Mouse (Mus musculus) heart, embryonic 14.5 days (tissue): ENCODE measurements around the gene Itih5. TPM values are rescaled to one million over a fixed set of nuclear protein-coding genes. Genes with fewer than 3 reads are reported as not detected.
A peak's percentile ranks its signal among the peaks of the same experiment; 100 is the strongest.

Source experiments
- ATAC-seq: fragments of 200-750 bp; cut with Nextera tagmentation; 2 replicates; pipeline ENCODE4 v1.8.0; 2017; ENCODE audit warnings: low read depth, moderate TSS enrichment; ENCODE audit not compliant: insufficient number of reproducible peaks, insufficient read depth, low FRiP score
- H3K27ac ChIP-seq, 2 experiments: fragments of 200-500 bp in 1 of 2; fragments of 300-500 bp in 1 of 2; sonication (generic) in 1 of 2; replicated peaks in 1 of 2; 2 replicates each; pipeline ENCODE4 v1.5.1; 2012 to 2014; ENCODE audit warnings: low read depth in 2 of 2, low read length in 2 of 2, control low read depth in 1 of 2, mild to moderate bottlenecking in 1 of 2, mixed read lengths in 1 of 2; ENCODE audit not compliant: control insufficient read depth in 1 of 2, insufficient read depth in 1 of 2
- H3K27me3 ChIP-seq: fragments of 300-500 bp; sonication (generic); 2 replicates; pipeline ENCODE4 v1.6.1; 2014; ENCODE audit warnings: mild to moderate bottlenecking, low read length, control low read depth; ENCODE audit not compliant: control insufficient read depth, insufficient read depth
- H3K36me3 ChIP-seq: fragments of 300-500 bp; sonication (generic); 2 replicates; pipeline ENCODE4 v1.6.1; 2014; ENCODE audit warnings: mild to moderate bottlenecking, control low read depth, low read length, mixed read lengths; ENCODE audit not compliant: control insufficient read depth, insufficient read depth
- H3K4me1 ChIP-seq, 2 experiments: fragments of 200-500 bp in 1 of 2; fragments of 300-500 bp in 1 of 2; sonication (generic) in 1 of 2; 2 replicates each; pipeline ENCODE4 v1.6.1; 2012 to 2014; ENCODE audit warnings: low read length in 2 of 2, control low read depth in 1 of 2, mixed read lengths in 1 of 2; ENCODE audit not compliant: control insufficient read depth in 2 of 2, insufficient read depth in 2 of 2
- H3K4me2 ChIP-seq: fragments of 300-500 bp; sonication (generic); 2 replicates; pipeline ENCODE4 v1.6.1; 2014; ENCODE audit warnings: mild to moderate bottlenecking, low read length
- H3K4me3 ChIP-seq, 2 experiments: fragments of 200-500 bp in 1 of 2; fragments of 300-500 bp in 1 of 2; sonication (generic) in 1 of 2; 2 replicates each; pipeline ENCODE4 v1.5.1; 2012 to 2014; ENCODE audit warnings: low read length in 2 of 2, mild to moderate bottlenecking in 2 of 2, control low read depth in 1 of 2, low read depth in 1 of 2, moderate library complexity in 1 of 2; ENCODE audit not compliant: control insufficient read depth in 1 of 2, insufficient read depth in 1 of 2
- H3K9ac ChIP-seq: fragments of 300-500 bp; sonication (generic); 2 replicates; pipeline ENCODE4 v1.6.1; 2014; ENCODE audit warnings: mild to moderate bottlenecking, low read length
- H3K9me3 ChIP-seq: fragments of 300-500 bp; sonication (generic); 2 replicates; pipeline ENCODE4 v1.6.1; 2016; ENCODE audit warnings: low read length, control low read depth; ENCODE audit not compliant: control insufficient read depth
- WGBS: fragments of 180-500 bp; shearing (Covaris S2); extraction: QIAGEN DNeasy Blood & Tissue Kit; methylation state at CpG from one replicate; pipeline ENCODE4 v1.1.7; 2014; 5-methylcytosine and 5-hydroxymethylcytosine counted together
- polyA plus RNA-seq: library from polyadenylated mRNA; unstranded; fragments of >200 nt; fragmentation: Nextera tagmentation; extraction: Ambion mirVana; gene quantifications from 2 replicates; pipeline ENCODE4 v1.2.1, GENCODE M21; 2014

Itih5 gene
- polyA plus RNA-seq, result 5.8 and 6.1 TPM in 2 replicates

DNA sequence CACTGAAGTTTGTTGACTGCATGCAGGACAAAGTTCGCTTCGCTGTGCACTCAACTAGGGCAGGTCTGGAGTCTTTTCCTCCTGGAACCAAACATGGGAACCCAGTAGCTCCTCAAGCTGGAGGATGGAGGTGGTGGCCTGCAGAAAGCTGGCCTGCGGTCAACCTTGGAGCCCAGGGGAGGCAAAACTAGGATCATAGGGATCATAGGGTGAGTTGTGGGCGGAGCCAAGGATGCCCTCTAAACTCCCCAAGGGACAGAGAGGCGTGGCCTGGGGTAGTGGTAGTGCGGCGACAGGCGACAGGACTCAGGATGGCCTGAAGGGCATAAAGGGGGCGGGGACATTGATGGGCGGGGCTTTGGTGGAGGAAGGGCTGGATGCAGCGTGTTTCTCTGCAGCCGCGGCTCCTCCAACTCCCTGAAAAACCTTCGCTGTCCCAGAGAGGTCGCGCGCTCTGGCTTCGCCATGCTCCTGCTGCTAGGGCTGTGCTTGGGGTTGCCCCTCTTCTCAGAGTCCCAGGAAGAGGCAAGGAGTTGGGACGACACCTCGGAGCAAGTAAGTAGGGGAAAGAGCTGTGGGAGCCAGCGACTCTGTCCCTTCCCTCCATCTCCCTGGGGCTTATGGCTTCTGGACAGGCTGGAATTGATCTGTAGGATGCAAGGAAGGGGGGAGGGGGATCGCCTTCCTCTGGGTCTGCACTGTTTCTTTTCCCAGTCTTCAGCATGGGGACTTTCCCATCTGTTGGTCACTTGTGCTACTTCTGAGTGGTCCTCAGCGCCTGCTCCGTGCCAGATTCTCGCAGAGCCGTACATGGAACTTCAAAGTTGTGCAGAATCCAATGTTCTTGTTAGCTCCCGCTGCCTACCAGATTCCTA, at the start of gene Itih5:
Itih5 (plus strand) TSS at position 371 of the 875 bp plus-strand sequence.
- no peaks in the 10 kb centered on the region for H3K27me3 ChIP-seq
- H3K9me3 ChIP-seq, result no peaks in the 10 kb centered on the region
- peaks cover 0 to 9% of the 10 kb centered on the region in 2 experiments; a peak in 2 of 4 replicates for H3K4me1 ChIP-seq
- H3K9ac ChIP-seq, result peak within 1 kb of the TSS; percentile 60
- 0 out of 2 replicates have a peak, but pooled peaks have one; percentile 35 for ATAC-seq
- peak within 1 kb of the TSS; percentile 97 for H3K4me2 ChIP-seq
- H3K4me3 ChIP-seq, result peak within 1 kb of the TSS; percentile 50 to 54
- 5% methylated on average over 27 of the region's 27 CpGs for WGBS
- H3K27ac ChIP-seq, result no peak within 1 kb of the TSS
- no peaks in the 10 kb centered on the region for H3K36me3 ChIP-seq

DNA sequence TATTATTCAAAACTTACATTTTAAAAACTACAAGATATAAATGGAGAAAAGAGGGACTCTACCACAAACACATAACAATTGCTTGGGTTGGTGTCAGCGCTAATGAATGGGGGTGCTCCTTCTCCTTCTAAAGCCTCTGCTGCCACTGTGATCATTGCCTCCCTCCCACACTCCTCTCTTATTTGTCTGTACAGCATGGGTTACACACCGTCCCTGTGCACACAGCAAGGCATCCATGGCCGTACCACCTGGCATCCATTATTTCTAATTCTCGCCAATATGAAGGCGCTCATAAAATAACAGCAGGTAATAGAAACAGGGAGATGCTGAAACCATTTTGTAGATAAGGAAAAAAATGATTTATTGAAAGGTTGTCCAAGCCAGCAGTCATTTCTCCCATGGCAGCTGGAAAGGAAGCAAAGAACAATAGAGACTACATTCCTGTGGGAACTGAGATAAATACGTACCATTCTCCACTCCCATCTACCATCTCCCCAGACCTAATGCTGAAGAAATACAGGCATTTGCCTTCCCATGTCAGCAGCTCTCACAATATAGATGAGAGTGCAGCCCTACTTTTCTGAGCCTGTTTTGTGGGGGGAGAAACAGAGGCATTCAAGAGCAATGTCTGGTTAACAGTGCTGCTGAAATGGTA, 44.7 kb upstream of the Itih5 start:
- no peak overlapping the region for H3K27ac ChIP-seq
- H3K9ac ChIP-seq, result no peak overlapping the region
- 68% methylated on average over 6 of the region's 6 CpGs for WGBS
- H3K4me2 ChIP-seq, result no peak overlapping the region
- no peaks in the 10 kb centered on the region for H3K9me3 ChIP-seq
- H3K27me3 ChIP-seq, result no peaks in the 10 kb centered on the region
- H3K36me3 ChIP-seq, result no peaks in the 10 kb centered on the region
- no peak for ATAC-seq
- no peaks in the 10 kb centered on the region for H3K4me1 ChIP-seq
- no peak overlapping the region for H3K4me3 ChIP-seq

DNA sequence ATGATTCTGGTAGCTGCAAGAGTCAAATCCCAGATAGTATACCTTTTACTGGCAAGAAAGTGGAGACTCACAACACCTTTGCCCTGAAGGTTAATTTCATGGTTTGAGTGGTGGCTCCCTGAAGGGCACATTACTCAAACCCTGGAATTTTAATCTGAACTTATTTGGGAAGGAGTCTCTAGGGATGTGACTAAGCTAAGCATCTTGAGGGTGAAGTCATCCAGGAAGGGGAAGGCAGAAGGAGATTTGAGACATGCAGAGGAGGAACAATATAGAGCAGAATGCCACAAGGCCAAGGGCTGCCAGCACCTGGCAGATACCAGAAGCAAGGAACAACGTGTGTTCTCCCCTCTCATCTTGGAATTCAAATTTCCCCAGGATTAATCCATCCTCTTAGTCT, 34.6 kb upstream of the Itih5 start:
- WGBS, result 47% methylated on average over 1 of the region's 1 CpGs
- no peaks in the 10 kb centered on the region for H3K4me1 ChIP-seq
- H3K9me3 ChIP-seq, result no peaks in the 10 kb centered on the region
- H3K36me3 ChIP-seq, result no peaks in the 10 kb centered on the region
- H3K4me2 ChIP-seq, result no peak overlapping the region
- no peak overlapping the region for H3K9ac ChIP-seq
- no peak overlapping the region for H3K27ac ChIP-seq
- no peak overlapping the region for H3K4me3 ChIP-seq
- no peak for ATAC-seq
- no peaks in the 10 kb centered on the region for H3K27me3 ChIP-seq

DNA sequence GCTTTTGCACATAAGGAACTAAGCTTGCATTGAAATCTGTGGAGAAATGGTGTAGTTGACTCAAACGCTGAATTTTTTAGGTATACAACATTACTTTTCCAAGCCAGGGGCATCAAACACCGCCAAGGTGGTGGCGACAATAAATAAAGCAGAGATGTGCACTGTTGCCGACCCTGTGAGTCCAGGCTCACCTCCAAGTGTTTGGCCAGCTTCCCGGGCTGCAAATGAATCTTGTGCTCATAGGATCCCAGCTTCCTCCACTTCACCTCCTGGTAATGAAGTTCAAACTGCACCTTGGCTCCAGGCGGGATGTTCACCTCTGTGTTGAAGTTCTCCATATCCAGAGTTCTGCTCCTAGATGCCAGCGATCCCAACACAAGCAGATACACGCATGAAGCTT, 34.1 kb upstream of the Itih5 start:
- Histone ChIP-seq H3K4me3 (no peak overlapping the region), H3K9ac (no peak overlapping the region), H3K27me3 (no peaks in the 10 kb centered on the region), H3K4me2 (no peak overlapping the region), H3K4me1 (no peaks in the 10 kb centered on the region), H3K36me3 (no peaks in the 10 kb centered on the region), H3K27ac (no peak overlapping the region), H3K9me3 (no peaks in the 10 kb centered on the region)
- no peak for ATAC-seq
- WGBS, result 76% methylated on average over 8 of the region's 8 CpGs

DNA sequence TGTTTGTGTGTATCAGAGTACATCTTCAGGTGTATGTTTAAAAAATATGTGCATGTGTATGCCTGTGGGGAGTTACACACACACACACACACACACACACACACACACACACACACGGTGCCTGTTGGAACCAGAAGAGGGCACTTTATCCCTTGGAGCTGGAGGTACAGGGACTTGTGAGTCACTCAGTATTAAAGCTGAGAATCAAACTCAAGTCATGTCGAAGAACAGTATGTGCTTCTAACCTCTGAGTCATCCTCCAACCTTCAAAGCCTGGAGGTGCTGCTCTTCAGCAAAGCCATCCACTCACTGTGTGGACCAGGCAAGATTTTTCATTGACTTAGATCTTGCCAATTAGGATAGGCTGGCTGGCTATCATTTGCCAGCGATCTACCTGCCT, 31.5 kb upstream of the Itih5 start:
- Histone ChIP-seq H3K36me3 (no peaks in the 10 kb centered on the region), H3K4me3 (no peak overlapping the region), H3K27ac (no peak overlapping the region), H3K4me2 (no peak overlapping the region), H3K27me3 (no peaks in the 10 kb centered on the region), H3K4me1 (no peaks in the 10 kb centered on the region), H3K9ac (no peak overlapping the region), H3K9me3 (no peaks in the 10 kb centered on the region)
- 49% methylated on average over 3 of the region's 3 CpGs for WGBS
- ATAC-seq, result no peak

DNA sequence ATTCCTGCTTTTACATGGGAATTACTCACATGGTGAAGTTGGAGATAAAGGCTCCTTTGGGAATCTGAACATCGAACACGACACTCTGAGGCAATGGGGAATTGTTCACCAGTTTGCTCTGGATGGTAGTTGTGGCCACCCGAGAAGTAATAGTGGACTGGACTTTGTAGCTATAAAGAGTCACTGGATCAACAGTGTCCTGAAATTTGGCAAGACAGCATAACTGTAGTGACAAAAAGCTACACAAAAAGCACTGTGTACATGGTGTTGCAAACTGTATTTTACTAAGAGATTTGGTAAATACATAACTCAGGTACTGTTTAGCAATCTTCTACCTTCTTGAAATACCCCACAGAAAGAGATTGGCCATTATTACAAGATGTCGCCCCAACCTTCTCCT, 27.2 kb upstream of the Itih5 start:
- Histone ChIP-seq H3K27ac (no peak overlapping the region), H3K9ac (no peak overlapping the region), H3K4me2 (no peak overlapping the region), H3K36me3 (no peaks in the 10 kb centered on the region), H3K4me1 (no peaks in the 10 kb centered on the region), H3K27me3 (no peaks in the 10 kb centered on the region), H3K4me3 (no peak overlapping the region), H3K9me3 (no peaks in the 10 kb centered on the region)
- 80% methylated on average over 4 of the region's 4 CpGs for WGBS
- ATAC-seq, result no peak

DNA sequence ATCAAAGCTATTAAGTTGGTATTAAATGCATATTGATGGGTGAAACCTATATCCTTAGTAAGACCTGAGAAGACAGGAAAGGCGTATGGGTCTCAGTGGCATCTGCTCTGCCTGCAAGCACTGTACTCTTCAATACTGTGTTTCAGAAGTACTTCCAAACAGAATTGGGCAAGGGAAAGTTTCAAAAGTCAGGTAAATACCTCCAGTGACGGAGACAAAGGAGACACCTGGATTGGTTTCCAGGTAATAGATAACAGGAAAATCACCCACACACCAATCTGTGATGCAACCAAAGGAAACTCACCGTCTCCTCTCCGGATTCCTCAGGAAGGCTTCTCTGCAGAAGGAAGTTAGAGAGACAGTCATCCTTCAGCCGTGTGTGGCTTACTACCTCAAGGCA, 25.9 kb upstream of the Itih5 start:
- H3K36me3 ChIP-seq, result no peaks in the 10 kb centered on the region
- ATAC-seq, result no peak
- no peak overlapping the region for H3K4me2 ChIP-seq
- H3K27ac ChIP-seq, result no peak overlapping the region
- H3K27me3 ChIP-seq, result no peaks in the 10 kb centered on the region
- WGBS, result 82% methylated on average over 5 of the region's 5 CpGs
- H3K4me3 ChIP-seq, result no peak overlapping the region
- H3K9ac ChIP-seq, result no peak overlapping the region
- no peaks in the 10 kb centered on the region for H3K9me3 ChIP-seq
- no peaks in the 10 kb centered on the region for H3K4me1 ChIP-seq
